Mouse (Mus musculus): ENCODE data around the gene Slc16a13.

Gene Slc16a13

DNA sequence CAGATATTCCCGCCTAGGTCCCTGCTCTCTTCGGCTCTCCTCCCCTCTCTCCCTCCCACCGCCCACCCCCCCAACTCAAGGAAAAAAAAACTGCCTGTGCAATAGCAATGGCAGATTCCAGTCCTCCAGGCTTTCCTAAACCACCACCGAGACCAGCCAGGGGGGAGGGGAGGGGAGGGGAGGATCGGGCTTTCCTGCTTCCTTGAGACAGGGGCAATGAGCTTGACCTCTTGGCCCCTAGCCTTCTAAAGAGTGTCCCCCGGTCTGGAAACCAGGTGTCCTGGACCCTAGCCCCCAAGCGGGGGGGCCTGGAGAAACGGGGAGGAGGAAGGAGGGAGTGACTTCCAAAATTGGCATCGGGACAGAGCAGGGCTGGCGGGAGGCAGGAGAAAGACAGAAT lies 11.7 kb upstream of the Slc16a13 start:
- DNase-seq (ENCODE audit: low read depth): peak; percentile 86

DNA sequence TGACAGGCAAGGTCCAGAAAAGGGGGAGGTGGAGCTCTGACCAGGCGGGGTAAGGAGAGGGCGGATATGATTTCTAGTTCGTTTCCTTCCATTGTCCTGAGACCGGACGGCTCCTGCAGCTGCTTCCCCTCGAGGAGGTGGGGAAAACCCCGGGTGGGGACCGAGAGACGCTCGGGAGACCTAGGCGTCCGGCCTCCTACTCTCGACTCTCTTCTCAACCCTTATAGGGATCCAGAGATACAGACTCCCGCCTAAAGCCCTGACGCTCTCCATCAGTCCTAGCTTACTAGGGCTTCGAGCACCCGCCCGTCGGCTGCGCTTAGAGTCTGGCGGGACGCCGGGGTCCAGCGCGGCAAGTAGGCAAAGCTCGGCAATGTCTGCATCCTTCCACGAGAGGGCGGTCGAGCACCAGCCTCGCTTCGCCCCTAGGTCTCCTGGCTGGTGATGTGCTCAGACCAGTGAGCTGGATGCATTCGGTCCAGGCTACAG lies 9.4 kb upstream of the Slc16a13 start:
- peak; percentile 96 for DNase-seq (ENCODE audit: low read depth)

DNA sequence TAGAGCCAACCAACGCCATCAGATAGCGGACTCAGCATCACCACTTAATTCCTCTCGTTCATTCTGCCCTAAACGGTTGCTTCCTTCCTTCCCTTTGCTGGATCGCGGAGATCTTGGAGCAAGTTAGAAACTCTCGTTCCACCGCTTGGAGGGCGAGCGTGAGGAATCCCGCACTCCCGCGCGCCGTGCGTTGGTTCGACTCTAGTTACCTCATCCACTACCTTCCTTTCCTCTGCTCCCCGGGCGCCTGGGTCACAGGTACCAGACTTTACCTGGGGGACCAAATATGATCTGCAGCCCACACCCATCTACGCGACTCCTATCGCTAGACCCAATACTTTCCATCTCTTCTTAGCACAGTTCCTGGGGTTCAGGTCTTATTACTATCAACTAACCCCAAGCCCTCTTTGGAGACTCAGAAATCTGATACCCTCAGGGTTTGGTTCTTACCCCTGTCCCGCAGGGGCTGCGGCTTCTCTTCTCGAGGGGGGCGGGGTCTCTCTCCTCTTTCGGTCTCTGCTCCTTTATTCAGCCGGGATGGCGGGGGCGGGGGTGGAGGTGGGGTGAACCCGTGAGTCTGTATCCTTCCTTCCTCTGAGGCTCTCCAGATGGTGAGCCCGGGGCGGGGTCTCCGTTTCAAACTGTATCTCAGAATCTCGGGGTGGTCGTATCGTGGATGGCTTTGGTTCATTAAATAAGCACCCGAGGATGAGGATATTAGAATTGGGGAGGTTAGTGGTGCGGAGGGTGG lies 8.6 kb upstream of the Slc16a13 start, which contains the start of gene Bcl6b:
Bcl6b (minus strand) TSS at position 539 of the 751 bp plus-strand sequence.
- DNase-seq (ENCODE audit: low read depth): no peak

DNA sequence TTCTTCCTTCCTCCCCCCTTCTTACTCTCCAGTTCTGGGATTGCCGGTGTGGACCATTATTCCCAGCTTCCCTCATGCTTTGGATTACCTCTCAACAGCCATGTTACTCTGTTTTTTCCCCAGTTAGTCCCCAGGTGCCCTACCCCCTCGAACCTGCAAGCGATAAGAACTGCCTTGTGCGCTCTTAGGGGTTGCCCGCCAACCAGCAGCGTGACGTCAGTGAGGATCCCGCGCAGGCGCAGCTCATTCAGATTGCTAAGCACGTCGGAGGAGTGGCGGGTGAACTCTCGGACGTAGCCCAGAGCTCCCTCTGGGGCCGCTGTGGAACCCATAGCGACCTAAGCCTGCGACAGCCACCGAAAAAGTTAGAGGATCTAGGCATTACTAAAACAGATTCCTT lies 8.0 kb upstream of the Slc16a13 start:
- DNase-seq (ENCODE audit: low read depth): no peak

DNA sequence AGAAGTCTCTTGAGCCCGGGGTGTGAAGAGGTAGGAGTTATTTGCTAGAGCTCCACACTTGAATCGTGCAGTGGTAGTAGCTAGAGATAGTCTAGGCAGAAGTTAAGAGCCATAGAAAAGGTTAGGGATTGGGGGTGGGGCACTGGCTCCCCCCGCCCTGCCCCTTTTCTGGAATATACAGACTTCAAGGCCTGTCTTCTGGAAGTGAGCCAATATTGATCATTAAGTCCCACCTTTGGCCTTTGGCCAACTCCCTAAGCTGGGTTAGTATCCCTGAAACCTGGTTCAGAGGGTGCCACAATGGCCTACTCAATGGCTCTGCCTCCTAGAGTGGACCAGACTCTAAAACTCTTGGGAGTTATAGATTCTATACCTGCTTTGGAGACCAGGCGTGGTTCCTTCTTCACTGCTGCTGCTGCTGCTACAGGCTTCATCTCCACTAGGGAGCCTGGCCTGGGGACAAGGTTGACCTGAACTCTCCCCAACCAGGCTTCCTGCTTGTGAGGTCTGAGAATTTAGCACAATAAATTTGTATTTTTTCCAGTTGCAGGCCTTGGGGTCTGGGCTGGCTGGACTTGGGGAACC lies 6.9 kb upstream of the Slc16a13 start:
- DNase-seq (ENCODE audit: low read depth): no peak

DNA sequence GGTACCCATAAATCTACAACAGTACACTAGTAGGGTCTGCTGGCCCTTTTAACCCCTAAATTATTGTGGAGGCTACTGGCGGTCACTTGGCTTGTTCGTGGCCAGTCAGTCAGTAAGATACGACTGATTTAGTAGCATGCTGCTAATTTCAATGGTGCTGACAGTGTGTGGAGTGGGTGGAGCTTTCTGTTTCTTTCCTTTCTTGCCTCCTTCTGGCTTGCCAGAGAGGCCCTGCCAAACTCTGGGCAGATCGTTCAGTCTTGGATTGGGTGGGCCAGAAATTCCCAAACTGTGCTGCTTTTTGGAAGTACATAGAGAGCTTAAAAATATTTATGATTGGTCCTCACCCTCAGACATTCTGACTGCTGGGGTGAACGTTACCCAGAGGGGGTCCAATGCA lies 6.3 kb upstream of the Slc16a13 start:
- no peak for DNase-seq (ENCODE audit: low read depth)

DNA sequence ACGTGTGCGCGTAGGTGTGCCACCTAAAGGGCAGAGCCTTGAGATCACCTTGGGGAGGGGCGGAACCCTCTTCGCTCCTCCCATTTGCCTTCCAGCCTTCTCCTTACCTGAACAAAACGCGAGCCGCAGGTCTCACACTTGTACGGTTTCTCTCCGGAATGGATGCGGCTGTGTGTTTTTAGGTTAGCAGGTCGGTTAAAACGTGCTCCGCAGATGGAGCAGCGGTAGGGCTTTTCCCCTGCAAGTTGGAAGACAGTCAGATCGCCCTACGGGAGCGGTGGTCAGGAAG lies 5.7 kb upstream of the Slc16a13 start:
- no peak for DNase-seq (ENCODE audit: low read depth)

DNA sequence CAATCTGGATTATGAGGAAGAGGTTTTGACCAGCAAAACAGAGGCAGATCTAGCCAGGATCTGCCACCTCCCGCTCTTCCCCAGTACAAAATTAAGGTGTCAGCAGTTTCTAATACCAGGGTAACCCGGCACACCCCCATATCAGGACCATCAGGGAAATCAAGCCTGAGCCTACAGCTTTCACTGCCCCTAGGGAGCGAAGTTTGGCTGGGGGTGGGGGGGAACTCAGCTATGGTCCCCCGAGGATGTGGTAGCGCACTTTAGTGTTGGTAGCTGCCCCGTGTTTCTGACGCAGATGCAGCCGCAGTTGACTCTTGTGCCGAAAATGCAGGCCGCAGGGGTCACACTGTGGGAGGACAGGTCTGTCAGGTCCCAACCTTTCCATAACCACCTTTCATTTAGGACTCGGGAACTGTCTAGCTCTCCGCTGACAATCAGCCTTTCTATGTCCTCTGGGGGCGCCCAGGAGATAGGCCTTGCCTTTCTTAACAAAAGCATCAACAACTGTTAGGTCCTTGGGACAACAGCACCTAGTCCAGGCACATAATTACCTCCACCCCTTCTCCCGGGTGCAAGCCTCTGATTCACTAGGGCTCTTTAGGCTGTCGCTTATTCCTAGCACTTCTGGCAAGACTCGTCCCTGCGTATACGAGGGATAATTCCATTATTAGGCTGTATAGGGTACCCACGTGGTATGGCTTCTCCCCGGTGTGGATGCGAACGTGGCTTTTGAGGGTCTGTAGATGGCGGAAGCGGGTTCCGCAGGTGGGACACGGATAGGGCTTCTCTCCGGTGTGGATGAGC lies 5.1 kb upstream of the Slc16a13 start:
- no peak for DNase-seq (ENCODE audit: low read depth)

DNA sequence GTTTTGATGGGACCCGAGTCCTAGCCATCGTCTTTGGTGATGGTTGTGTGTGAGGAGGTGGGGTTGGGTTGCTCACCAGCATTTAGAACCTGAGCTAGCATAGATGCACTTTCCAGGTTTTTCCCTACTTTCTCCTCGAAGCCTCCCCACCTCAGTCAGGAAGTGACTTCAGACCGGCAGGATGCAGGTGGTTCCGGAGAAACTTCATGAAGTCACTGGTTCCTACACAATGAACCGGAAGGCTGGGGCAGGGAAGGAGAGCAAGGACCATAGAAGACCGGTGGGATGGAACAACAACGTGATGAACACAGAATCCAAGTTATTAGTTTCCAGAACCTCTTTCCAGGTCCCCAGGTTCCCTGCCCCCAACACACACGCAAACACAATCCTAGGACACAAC lies 2.9 kb upstream of the Slc16a13 start:
- no peak for DNase-seq (ENCODE audit: low read depth)

DNA sequence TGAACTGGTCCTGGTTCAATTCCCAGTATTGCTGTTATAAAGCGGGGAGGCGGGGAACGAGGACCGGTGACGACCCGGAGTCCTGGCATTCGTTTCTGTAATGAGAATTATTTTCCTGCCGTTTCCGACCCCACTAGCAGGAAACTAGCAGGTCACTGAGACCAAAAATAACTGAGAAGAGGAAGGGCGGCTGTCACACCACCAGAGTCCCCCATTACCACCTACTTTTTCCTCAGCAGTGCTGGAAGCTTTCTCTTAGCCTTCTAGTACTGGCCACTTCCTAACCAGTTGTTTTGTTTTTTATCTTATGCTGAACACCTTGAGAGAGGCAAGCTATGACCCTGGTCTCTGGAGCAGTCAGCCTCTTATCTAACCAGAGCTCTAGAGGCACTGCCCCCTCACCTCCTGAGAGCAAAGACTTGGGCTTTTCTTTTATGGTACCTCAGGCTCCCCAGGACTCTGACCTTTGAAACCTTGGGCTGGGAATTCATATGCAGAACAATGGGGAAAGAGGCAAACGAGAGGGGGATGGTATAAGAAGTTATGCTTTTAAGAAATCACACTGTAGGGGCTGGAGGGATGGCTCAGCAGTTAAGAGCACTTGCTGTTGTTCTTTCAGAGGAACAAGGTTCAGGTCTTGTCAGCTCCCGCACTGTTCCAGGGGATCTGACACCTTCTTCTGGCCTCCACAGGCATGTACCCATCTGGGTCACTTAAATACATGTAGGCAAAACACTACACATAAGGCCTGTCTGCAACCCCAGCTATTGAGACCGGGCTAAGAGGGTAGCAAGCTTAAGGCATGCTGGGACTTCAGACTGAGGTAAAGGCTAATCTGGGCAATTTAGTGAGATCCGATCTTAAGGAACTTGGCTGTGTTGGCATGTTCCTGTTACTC lies 988 bp upstream of the Slc16a13 start:
- DNase-seq (ENCODE audit: low read depth): no peak

DNA sequence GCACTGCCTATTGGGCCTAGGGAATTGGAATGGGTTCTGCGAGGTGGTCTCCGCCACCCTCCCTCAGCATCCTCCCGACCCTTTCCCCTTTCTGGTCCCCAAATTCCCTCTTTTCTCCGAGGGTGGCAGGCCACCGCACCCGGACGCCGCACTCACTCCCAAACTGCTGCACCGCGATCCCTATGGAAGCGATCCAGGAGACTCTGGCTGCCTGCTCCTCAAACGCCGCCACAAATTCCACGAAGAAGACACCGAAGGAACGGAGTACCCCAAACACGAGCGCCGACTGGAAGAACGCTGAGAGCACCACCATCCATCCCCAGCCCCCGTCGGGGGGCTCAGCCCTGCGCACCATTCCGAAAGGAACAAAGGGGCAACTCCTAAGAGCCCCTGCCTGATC lies 541 bp downstream of the Slc16a13 start:
- peak; percentile 48 for DNase-seq (ENCODE audit: low read depth)

DNA sequence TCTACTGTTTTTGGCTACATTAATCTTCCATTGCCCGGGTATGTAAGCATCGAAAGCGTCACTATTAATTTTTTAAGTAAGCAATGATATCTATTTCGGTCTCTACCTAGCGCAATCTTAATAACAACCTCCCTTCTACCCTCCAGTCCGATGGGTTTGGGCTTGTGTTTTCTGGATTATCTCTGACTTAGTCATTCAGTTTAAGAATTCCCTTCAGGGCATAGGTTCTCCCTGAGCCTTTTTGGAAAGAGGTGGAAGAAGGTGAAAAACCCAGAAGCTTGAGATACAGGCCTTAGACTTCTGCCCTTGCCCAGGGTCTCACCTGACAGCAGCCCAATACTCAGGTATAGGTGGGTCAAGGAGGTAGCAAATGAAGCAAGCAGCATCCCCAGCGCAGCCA lies 991 bp downstream of the Slc16a13 start:
- no peak for DNase-seq (ENCODE audit: low read depth)

DNA sequence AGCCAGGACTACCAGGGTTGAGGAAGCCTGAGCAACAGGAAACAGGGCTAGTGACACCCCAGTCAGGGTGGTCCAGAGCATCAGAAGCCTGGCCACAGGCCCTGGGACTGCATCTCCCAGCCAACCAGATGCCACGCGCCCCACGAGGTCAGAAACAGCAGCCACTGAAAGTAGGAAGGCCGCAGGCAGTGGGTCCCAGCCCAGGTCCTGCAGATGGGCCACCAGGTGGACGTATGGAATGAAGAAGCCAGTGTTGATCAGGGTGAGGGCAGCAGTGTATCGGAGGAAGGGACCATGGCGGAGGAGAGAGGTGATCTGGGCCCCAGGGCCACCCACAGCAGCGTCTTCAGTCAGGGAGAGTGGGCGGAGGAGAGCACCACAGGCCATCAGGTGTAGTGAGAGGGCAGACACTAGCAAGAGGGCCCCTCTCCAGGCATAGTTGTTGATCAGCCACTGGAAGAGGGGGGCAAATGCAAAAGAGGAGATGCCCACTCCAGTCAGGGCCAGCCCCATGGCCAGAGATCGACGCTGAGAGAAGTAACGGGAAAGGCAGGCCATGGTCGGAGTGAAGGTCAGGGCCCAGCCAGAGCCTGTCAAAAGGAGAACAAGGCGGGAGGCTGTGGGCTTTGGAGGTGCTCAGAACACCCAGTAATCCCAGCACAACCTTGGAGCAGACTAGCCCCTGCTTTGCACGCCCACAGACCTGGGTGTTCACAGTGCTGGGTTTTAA lies 2.0 kb downstream of the Slc16a13 start:
- DNase-seq (ENCODE audit: low read depth): no peak

DNA sequence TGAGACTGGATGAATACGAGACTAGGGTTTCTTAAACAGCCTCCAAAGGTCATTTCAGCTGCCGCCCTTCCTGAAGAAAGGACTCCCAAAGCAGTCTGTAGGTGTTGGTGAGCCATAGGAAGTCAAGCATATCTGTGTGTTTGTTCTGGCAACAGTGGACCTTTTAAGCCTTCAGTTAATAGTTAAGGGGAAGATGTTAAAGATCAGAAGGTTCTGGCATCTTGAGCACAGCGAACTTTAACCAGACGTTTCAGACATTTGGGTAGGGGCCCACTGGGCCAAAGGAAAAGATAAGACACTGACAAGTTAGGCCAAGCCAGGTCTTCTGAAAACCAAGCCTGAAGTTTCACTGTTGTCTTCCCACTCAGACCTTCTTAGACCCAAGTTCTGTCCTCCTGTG lies 2.8 kb downstream of the Slc16a13 start:
- no peak for DNase-seq (ENCODE audit: low read depth)

DNA sequence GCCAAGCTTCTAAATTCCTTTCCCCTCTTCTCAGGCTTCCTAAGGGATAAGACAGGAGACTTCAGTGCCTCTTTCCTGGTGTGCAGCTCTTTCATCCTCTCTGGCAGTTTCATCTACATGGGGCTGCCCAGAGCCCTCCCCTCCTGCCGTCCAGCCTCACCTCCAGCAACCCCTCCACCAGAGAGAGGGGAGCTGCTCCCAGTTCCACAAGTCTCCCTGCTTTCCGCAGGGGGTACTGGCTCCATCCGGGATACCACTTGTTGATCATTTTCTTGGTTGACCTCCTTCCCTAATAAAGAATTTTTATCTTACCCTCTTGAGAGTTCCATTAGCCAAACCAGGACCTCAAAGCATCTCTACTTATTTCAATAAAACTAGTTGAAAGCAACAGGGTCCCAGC lies 4.8 kb downstream of the Slc16a13 start:
- DNase-seq (ENCODE audit: low read depth): no peak

DNA sequence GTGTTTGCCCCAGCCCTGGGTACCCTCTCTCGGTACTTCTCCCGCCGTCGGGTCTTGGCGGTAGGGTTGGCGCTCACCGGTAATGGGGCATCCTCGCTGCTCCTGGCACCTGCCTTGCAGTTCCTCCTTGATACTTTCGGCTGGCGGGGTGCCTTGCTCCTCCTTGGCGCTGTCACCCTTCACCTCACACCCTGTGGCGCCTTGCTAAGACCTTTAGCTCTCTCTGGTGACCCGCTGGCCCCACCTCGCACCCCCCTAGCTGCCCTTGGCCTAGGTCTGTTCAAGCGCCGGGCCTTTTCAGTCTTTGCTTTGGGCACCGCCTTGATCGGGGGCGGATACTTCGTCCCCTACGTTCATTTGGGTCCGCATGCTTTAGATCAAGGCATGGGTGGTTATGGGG lies 5.6 kb downstream of the Slc16a13 start:
- no peak for DNase-seq (ENCODE audit: low read depth)

DNA sequence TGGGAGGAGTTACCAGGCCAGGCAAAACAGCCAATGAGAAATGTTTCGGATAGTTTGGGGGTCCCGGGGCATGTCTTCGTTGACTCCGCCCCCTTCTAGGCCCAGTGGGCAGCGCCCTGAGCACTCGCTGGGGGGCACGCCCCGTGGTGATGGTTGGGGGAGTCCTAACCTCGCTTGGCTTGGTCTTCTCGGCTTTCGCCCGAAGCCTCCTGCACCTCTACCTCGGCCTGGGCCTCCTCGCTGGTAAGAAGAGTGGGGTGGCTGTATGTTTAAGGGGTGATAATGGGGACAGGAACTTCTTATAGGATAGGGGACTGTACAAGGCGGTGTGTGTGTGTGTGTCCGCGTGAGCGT lies 6.0 kb downstream of the Slc16a13 start:
- no peak for DNase-seq (ENCODE audit: low read depth)

DNA sequence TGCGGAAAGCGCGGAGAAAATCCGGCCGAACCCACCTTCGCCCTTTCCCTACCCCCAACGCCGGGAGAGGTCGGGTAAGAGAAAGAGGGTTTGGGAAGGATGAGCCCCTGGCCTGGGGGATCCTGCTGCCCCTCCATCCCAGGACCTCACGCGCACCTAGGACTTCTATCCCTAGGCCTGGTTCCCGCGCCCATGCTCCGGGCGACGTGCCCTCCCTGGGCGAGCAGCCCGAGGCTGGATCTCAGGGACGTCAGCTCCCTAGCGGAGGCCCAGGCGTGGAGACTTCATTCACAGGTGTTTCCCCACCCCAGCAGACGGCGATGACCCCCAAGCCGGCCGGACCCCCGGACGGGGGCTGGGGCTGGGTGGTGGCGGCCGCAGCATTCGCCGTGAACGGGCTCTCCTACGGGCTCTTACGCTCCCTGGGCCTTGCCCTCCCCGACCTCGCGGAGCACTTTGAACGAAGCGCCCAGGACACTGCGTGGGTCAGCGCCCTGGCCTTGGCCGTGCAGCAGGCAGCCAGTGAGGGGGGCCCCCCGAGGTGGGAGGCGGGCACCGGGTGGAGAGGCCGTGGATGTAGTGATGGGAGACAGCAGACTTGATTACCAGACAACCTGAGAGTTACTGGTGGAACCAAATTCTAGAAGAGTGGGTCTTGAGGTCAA lies 6.5 kb downstream of the Slc16a13 start:
- no peak for DNase-seq (ENCODE audit: low read depth)

DNA sequence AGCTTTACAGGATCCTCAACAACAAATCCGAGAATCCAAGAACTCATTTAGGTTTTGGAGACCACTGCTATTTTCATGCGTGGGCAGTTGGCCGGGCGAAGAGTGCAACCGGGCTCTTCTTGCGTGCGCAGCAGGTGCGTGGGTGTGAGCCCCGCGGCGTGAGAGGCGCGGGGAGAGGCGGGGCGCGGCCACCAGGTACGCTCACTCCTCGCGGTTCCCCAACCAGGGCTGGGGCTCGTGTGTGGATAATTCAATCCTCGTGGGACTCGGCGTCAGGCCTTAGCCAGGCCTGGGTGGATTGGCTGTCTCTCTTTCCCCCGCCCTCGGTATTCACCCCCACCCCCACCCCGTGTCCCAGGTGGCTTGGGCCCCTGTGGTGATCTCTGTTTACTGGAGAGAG lies 7.1 kb downstream of the Slc16a13 start:
- no peak for DNase-seq (ENCODE audit: low read depth)

DNA sequence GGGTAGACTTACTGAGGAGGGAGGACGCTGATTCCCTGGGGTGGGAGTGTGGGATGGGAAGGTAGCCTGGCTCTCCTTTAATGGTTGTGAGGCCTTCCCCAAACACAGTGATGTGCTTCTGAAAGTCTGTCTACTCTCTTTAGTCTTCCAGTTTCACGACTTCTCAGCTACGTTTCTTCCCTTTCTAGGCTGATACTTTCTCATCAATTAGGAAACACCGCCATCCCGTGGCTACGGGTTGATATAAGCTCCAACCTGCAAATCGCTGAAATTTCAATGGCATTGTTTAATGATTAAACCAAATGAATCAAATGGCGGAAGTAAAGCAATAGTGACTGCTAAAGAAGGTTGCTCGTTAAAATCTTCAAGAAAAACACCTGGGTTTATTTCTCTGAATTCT lies 8.0 kb downstream of the Slc16a13 start:
- peak; percentile 87 for DNase-seq (ENCODE audit: low read depth)

DNA sequence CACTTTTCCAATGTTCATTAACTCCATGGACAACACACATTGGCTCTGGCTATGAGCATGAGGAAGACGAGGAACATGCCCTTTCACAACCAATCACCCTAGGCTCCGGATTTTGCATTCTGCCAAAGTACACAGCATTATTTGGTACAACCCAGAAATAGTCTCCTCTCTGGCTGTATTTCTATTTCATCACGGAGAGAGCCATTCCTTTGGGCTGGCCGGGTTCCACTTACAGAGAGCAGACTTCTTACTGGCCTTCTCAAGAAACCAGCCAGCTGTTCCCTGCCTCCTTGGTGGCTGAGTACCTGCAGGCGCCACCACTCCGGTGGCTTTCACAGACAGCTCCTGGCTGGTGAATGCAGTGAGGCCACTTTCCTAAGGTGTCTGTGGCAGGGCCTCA lies 8.4 kb downstream of the Slc16a13 start, which contains the start of gene Slc16a11:
Slc16a11 (plus strand) TSS at position 330 of the 400 bp plus-strand sequence.
- peak; percentile 70 for DNase-seq (ENCODE audit: low read depth)
